Mouse (Mus musculus) neural tube, postnatal 0 days (tissue): ENCODE results near the gene Olfr331. TPM values are rescaled to one million over a fixed set of nuclear protein-coding genes. Genes with fewer than 3 reads are reported as not detected.

Source experiments
- polyA plus RNA-seq: library from polyadenylated mRNA; unstranded; fragments of >200 nt; fragmentation: Nextera tagmentation; extraction: Ambion mirVana; gene quantifications from 2 replicates; pipeline ENCODE4 v1.2.1, GENCODE M21; 2015

The Olfr331 gene
- not detected in 2 replicates for polyA plus RNA-seq

DNA sequence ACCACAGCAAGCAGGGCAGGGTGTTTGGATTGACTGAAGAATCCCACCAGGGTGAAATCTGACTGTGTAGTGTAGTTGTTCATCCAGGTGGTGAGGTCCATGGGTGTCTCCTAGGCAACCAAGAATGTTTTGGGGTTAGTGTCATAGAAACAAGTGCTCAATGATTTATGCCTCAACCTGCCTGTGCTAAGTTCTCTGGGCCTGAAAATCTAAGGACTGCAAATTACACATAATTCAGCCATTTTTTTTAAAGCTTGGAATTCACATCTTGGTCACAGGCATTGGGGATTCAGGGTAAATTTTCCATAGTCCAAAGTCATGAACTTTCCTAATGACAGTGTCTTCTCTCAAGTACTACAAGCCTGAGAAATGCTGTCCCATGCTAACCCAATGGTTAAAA, at the start of gene Olfr331:
Olfr331 (minus strand) TSS at position 101 of the 400 bp plus-strand sequence.

DNA sequence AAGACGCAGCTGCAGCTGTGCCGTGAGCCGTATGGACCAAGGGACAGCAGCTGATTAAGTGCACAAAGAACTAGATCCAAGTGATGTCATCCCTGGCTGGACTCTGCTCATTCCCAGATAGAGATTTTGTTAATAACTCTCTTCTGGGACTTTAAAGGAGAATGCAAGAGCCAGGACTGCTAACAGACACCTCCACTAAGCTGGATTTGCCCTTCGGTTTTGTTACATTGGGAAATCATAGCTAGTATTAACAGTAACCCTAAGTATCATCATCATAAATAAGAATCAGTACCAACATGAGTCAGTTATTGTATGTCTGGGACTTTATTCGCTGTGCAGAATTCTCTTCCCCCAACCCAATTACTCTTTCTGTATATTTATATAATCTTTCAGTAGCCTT, 44.0 kb upstream of the Olfr331 start, which contains the start of gene Olfr329-ps:
Olfr329-ps (minus strand) TSS at position 101 of the 400 bp plus-strand sequence.

DNA sequence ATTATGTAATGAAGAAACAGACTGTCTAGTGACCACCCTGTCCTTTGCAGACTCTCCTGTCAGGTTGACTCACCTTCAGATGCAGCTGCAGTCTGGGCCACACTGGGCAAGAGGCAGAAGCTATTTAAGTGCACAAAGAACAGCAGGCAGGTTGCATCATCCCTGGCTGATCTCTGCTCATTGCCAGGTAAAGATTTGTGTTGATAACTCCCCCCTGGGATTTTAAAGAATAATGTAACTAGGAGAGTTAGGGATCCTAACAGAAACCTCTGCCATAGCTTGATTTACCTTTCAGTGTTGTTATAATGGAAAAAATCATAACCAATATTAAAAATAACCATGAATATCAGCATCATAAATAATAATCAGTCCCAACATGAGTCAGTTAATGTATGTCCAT, 32.4 kb upstream of the Olfr331 start, which contains the start of gene Olfr330:
Olfr330 (minus strand) TSS at position 101 of the 400 bp plus-strand sequence.

DNA sequence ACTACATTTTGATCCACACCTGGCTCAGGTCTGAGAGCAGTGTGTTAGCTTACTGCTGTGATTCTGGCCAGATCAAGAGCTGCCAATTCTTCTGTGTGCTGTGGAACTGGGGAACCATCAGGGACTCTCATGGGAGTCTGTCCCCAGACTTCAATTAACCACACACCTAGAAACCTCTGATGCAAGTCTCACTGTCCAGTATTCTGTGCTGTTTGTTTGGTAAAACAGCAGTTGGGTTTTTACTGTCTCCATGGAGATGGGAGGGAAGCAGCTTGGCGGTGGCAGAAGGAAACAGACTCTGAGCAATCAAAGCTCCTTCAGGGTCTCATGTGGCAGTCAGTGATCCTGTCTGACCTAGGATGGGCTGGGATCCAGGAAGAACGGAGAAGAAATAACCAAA, 9.9 kb downstream of the Olfr331 start, which contains the start of gene Olfr332:
Olfr332 (minus strand) TSS at position 101 of the 400 bp plus-strand sequence.

DNA sequence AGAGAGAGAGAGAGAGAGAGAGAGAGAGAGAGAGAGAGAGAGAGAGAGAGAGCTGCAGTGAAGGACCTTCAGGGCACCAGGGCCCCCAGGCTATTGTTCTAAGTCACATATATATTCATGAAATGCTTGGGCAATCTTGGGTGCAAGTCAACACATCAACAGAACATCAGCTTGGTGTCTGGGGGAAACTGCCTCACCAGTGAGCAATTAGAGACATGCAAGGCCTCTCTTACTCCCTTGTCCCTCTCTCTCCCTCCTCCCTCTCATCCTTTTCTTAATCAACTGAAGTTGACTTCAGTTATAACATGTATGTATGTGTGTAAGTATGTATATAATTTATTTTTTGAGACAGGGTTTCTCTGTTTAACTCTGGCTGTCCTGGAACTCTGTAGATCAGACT, 40.2 kb downstream of the Olfr331 start, which contains the start of gene Olfr30:
Olfr30 (minus strand) TSS at position 101 of the 400 bp plus-strand sequence.

DNA sequence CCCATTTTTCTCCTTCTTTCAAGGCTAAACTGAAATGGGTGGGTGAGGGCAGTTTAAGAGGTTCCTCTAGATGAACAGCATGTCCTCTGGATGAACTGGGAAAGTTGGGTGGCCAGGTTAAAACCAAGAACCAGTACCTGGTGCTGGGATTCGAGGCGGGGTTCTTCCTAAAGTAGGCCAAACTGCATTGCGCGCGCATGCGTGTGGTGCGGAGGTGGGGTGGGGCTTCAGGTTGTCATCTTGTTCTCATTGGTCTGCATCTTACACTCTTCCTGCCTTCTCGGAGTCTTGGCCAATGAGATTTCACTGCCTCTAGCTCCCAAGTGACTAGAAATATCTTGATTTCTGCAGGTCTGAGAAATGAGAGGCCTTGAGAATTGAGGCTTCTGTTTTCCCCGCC, 49.6 kb downstream of the Olfr331 start, which contains the start of gene Lypd9:
Lypd9 (minus strand) TSS at position 165 of the 400 bp plus-strand sequence.

Other genes with a start within 250 kb of the Olfr331 start
- gene 4930438A08Rik, start 227.8 kb downstream of the Olfr331 start, polyA plus RNA-seq = not detected in 2 replicates
- gene Zfp692, start 195.5 kb downstream of the Olfr331 start, polyA plus RNA-seq = 21.5 and 26.6 TPM in 2 replicates
- gene Zfp672, start 172.2 kb downstream of the Olfr331 start, polyA plus RNA-seq = 48.4 and 48.9 TPM in 2 replicates
- 39.3 and 41.8 TPM in 2 replicates for gene Sh3bp5l, start 171.8 kb downstream of the Olfr331 start, polyA plus RNA-seq
- not detected in 2 replicates for gene Lypd8, start 123.5 kb downstream of the Olfr331 start, polyA plus RNA-seq
- gene 1810065E05Rik, start 81.5 kb downstream of the Olfr331 start, polyA plus RNA-seq = not detected in 2 replicates
- not detected in 2 replicates for gene Gm12253, start 70.0 kb downstream of the Olfr331 start, polyA plus RNA-seq
- gene Lypd9, start 49.6 kb downstream of the Olfr331 start, polyA plus RNA-seq = not detected in 2 replicates
- not detected in 2 replicates for gene Olfr30, start 40.3 kb downstream of the Olfr331 start, polyA plus RNA-seq
- gene Olfr332, start 10.0 kb downstream of the Olfr331 start, polyA plus RNA-seq = not detected in 2 replicates
- 0.17 TPM in 1 of 2 replicates, not detected in the other for gene Olfr330, start 32.3 kb upstream of the Olfr331 start, polyA plus RNA-seq
- gene Olfr329-ps, start 43.9 kb upstream of the Olfr331 start, polyA plus RNA-seq = 0.04 and 0.08 TPM in 2 replicates
- 0.12 and 0.18 TPM in 2 replicates for gene Olfr328, start 53.1 kb upstream of the Olfr331 start, polyA plus RNA-seq
- gene Olfr224, start 68.0 kb upstream of the Olfr331 start, polyA plus RNA-seq = 0.09 and 0.23 TPM in 2 replicates
- not detected in 2 replicates for gene Olfr325, start 75.2 kb upstream of the Olfr331 start, polyA plus RNA-seq
- gene Olfr324, start 92.5 kb upstream of the Olfr331 start, polyA plus RNA-seq = 0.21 and 0.41 TPM in 2 replicates
- not detected in 2 replicates for gene 2210407C18Rik, start 113.5 kb upstream of the Olfr331 start, polyA plus RNA-seq
- not detected in 2 replicates for gene Olfr323, start 127.9 kb upstream of the Olfr331 start, polyA plus RNA-seq
- gene Trim58, start 137.9 kb upstream of the Olfr331 start, polyA plus RNA-seq = 0.46 and 0.47 TPM in 2 replicates
- not detected in 2 replicates for gene Olfr322, start 156.2 kb upstream of the Olfr331 start, polyA plus RNA-seq
- not detected in 2 replicates for gene Olfr320, start 178.5 kb upstream of the Olfr331 start, polyA plus RNA-seq
- gene Olfr319, start 196.6 kb upstream of the Olfr331 start, polyA plus RNA-seq = not detected in 2 replicates
- not detected in 2 replicates for gene Olfr318, start 221.4 kb upstream of the Olfr331 start, polyA plus RNA-seq
- gene Olfr317, start 236.6 kb upstream of the Olfr331 start, polyA plus RNA-seq = not detected in 2 replicates